Mouse (Mus musculus) megakaryocyte, embryonic 14.5 days (primary cell): ENCODE measurements around the gene Tmprss13.

Experiments
- FLI1 ChIP-seq: IDR thresholded peaks from 2 replicates; pipeline ENCODE4 v1.6.1; 2012; ENCODE audit warnings: low read length, inconsistent platforms, mixed read lengths
- GATA1 ChIP-seq: IDR thresholded peaks from 3 replicates; pipeline ENCODE4 v1.6.1; 2012; ENCODE audit warnings: mixed read lengths, low read length, inconsistent platforms, borderline replicate concordance

GRCm38 (mm10) chr9:45395796-45396195, 76.9 kb downstream of the Tmprss13 start:
- TF ChIP-seq GATA1, result no peak
- no peak for TF ChIP-seq FLI1
